Mouse (Mus musculus) inflammation-experienced regulatory T-cells (primary cell): Measurements from ENCODE around the gene Olfr710. TPM values are rescaled to one million over a fixed set of nuclear protein-coding genes. Genes with fewer than 3 reads are reported as not detected.

Experiments used
- polyA plus RNA-seq, 2 experiments: library from polyadenylated mRNA; unstranded; fragments of 100-300 nt; shearing (Covaris generic); gene quantifications; one replicate each; pipeline ENCODE4 v1.2.1; 2017

The Olfr710 gene
- polyA plus RNA-seq: not detected

DNA sequence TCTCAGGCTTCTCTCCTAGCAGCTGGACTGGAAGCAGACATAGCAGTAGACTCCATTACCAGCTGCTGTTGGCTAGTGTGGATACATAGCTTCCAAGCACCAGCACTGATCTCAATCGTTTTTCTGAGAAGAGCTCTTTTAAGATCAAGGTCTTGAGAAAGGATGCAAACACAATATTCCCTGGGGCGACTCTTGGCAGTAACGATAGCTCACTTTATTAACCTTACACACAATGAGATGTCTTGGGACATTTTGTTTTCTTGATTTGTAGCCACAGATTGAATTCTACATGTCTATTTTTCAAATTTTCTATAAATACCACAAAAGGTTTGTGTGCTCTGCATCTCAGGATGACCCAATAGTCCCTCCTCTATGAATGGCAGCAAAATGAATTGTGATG, at the start of gene Olfr710:
Gene Olfr710, minus strand, starts transcription at position 101 of the 400 bp plus-strand sequence.

DNA sequence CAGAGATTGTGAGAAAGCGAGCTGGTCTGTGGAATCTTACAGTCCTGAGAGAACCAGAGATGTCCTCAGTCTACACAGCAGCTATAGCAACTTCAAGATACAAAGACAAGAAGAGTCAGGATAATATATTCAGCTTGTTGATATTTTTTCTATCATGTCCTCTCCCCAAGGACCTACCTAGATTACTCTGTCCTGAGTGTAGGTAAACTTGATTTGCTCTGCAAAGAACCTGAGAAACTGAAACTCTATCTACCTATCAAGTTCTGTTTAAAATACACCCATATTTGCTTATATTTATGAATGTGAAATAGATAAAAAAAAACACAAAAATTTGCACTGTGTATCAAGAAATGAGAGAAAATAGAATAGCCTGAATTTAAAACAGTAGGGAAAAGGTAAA, 27.2 kb upstream of the Olfr710 start, which contains the start of gene Olfr711:
Gene Olfr711, minus strand, starts transcription at position 101 of the 400 bp plus-strand sequence.

DNA sequence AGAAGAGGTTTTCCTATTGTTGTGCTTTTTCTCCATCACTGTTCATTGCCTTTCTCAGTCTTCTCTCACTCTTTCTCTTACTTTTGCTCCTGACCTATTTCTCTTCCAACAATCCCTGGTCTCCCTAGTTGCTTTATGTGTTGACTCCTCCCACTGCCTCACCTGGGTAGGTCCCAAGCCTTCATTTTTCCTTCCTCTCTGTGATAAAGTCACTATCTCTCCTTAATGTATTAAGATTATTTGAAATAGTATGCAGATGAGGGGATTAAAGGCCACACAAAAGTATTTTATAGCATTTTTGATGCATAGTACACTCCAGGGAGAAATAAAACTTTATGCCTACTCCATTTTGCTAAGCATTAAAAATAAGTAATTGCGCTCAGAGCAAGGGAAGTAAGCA, 15.7 kb upstream of the Olfr710 start, which contains the start of gene Olfr6:
Gene Olfr6, minus strand, starts transcription at position 101 of the 400 bp plus-strand sequence.

DNA sequence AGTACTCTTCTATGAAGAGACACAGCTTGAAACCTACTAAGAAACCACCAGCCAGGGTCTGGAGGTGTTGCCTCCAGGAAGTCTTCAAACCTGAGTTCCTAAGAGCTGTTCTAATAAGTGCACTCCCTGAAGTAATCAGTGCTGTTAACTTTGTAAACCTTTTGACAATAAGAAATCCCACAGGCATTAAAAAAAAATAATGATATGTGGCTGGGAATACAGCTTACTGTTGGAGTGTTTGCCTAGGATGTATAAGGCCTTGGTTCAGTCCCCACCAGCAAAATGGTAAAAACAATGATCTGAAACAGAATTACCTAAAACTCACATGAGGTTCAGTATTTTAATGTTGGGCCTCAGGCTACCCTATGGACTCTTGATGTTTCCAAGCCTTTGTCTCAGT, 16.0 kb downstream of the Olfr710 start, which contains the start of gene Olfr709-ps1:
Gene Olfr709-ps1, minus strand, starts transcription at position 101 of the 400 bp plus-strand sequence.

DNA sequence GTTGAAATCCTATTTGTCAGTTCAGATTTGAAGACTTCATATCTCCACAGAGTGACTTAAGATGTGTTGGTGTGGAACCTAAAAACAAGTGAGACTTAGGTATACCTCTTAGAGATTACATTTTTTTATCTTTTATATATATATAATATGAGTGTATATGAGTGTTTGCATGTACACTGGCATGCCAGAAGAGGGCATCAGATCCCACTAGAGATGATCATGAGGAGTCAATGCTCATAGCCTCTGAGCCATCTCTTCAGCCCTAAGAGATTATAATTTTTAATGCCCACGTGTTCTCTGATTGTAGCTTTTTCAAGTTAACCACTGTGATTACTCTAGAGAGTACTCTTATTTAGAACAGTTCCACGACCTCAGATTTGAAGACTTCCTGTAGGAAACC, 40.4 kb downstream of the Olfr710 start, which contains the start of gene Olfr1532-ps1:
Gene Olfr1532-ps1, plus strand, starts transcription at position 326 of the 400 bp plus-strand sequence.

DNA sequence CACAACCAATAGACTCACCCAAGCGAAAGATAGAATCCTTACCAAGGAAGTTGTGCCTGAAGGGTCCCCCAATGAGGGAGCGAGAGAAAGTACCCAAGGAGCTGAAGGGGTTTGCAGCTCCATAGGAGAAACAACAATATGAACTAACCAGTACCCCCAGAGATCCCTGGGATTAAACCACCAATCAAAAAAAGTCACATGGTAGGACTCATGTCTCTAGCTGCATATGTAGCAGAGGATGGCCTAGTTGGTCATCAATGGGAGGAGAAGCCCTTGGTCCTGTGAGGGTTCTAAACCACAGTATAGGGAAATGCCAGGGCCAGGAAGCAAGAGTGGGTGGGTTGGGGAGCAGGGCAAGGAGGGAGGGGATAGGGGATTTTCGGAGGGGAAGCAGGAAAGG, 47.0 kb downstream of the Olfr710 start, which contains the start of gene Olfr707:
Gene Olfr707, minus strand, starts transcription at position 101 of the 400 bp plus-strand sequence.

Other genes with a start within 250 kb of the Olfr710 start
- under 1 TPM in 1 of 2 experiments, not detected in 1; 0.76 TPM for gene Olfr695, start 231.9 kb downstream of the Olfr710 start, polyA plus RNA-seq
- under 1 TPM in 1 of 2 experiments, not detected in 1; 0.55 TPM for gene Olfr697, start 205.9 kb downstream of the Olfr710 start, polyA plus RNA-seq
- gene Olfr698, start 192.9 kb downstream of the Olfr710 start, polyA plus RNA-seq: under 1 TPM in 1 of 2 experiments, not detected in 1; 0.59 TPM
- under 1 TPM in 1 of 2 experiments, not detected in 1; 0.53 TPM for gene Olfr699, start 155.1 kb downstream of the Olfr710 start, polyA plus RNA-seq
- gene Olfr700, start 139.5 kb downstream of the Olfr710 start, polyA plus RNA-seq: not detected
- under 1 TPM in 1 of 2 experiments, not detected in 1; 0.12 TPM for gene Olfr701, start 134.2 kb downstream of the Olfr710 start, polyA plus RNA-seq
- not detected for gene Olfr702, start 114.4 kb downstream of the Olfr710 start, polyA plus RNA-seq
- not detected for gene Olfr703, start 105.0 kb downstream of the Olfr710 start, polyA plus RNA-seq
- not detected for gene Olfr704, start 85.1 kb downstream of the Olfr710 start, polyA plus RNA-seq
- gene Olfr705, start 71.4 kb downstream of the Olfr710 start, polyA plus RNA-seq: not detected
- under 1 TPM in 1 of 2 experiments, not detected in 1; 0.19 TPM for gene Olfr706, start 60.1 kb downstream of the Olfr710 start, polyA plus RNA-seq
- gene Olfr707, start 47.1 kb downstream of the Olfr710 start, polyA plus RNA-seq: under 1 TPM in 1 of 2 experiments, not detected in 1; 0.55 TPM
- not detected for gene Olfr1532-ps1, start 40.3 kb downstream of the Olfr710 start, polyA plus RNA-seq
- under 1 TPM; 0.05 to 0.88 TPM for gene Olfr709-ps1, start 16.1 kb downstream of the Olfr710 start, polyA plus RNA-seq
- gene Olfr6, start 15.6 kb upstream of the Olfr710 start, polyA plus RNA-seq: under 1 TPM in 1 of 2 experiments, not detected in 1; 0.04 TPM
- not detected for gene Olfr711, start 27.1 kb upstream of the Olfr710 start, polyA plus RNA-seq
- under 1 TPM in 1 of 2 experiments, not detected in 1; 0.38 TPM for gene Olfr2, start 57.8 kb upstream of the Olfr710 start, polyA plus RNA-seq
- gene Olfr713, start 82.9 kb upstream of the Olfr710 start, polyA plus RNA-seq: not detected
- not detected for gene Olfr714, start 122.7 kb upstream of the Olfr710 start, polyA plus RNA-seq
- gene Olfr17, start 144.9 kb upstream of the Olfr710 start, polyA plus RNA-seq: under 1 TPM in 1 of 2 experiments, not detected in 1; 0.07 TPM
- under 1 TPM in 1 of 2 experiments, not detected in 1; 0.15 TPM for gene Olfr715b, start 162.1 kb upstream of the Olfr710 start, polyA plus RNA-seq
- gene Olfr715, start 182.8 kb upstream of the Olfr710 start, polyA plus RNA-seq: under 1 TPM; 0.06 to 0.18 TPM
- 1 to 10 TPM in 1 of 2 experiments, not detected in 1; 1.4 TPM for gene Olfr716, start 190.0 kb upstream of the Olfr710 start, polyA plus RNA-seq
- under 1 TPM; 0.11 to 0.44 TPM for gene Nlrp14, start 218.7 kb upstream of the Olfr710 start, polyA plus RNA-seq